Mouse (Mus musculus) forebrain, embryonic 14.5 days (tissue): ENCODE results near the gene Bms1. TPM values are rescaled to one million over a fixed set of nuclear protein-coding genes. Genes with fewer than 3 reads are reported as not detected.

Experiments
- ATAC-seq: fragments of 200-750 bp; cut with Nextera tagmentation; 2 replicates; pipeline ENCODE4 v1.8.0; 2017; ENCODE audit warnings: mild to moderate bottlenecking, moderate library complexity
- DNase-seq: peaks from one replicate; pipeline ENCODE4 v3.0.0-alpha.2; 2015; ENCODE audit warnings: low spot score
- H3K27ac ChIP-seq: fragments of 300-500 bp; sonication (generic); 2 replicates; pipeline ENCODE4 v1.5.1; 2014; ENCODE audit warnings: low read depth, mild to moderate bottlenecking, control low read depth, low read length, moderate library complexity
- H3K27me3 ChIP-seq: fragments of 300-500 bp; sonication (generic); replicated peaks from 2 replicates; pipeline ENCODE4 v1.6.1; 2014; ENCODE audit warnings: low read length, control low read depth, mixed read lengths; ENCODE audit not compliant: control insufficient read depth, insufficient read depth
- H3K36me3 ChIP-seq: fragments of 300-500 bp; sonication (generic); 2 replicates; pipeline ENCODE4 v1.6.1; 2014; ENCODE audit warnings: low read length, control low read depth; ENCODE audit not compliant: control insufficient read depth, insufficient read depth
- H3K4me1 ChIP-seq: fragments of 300-500 bp; sonication (generic); 2 replicates; pipeline ENCODE4 v1.6.1; 2014; ENCODE audit warnings: antibody characterized with exemption, low read length, control low read depth; ENCODE audit not compliant: control insufficient read depth, insufficient read depth
- H3K4me2 ChIP-seq: fragments of 300-500 bp; sonication (generic); 2 replicates; pipeline ENCODE4 v1.6.1; 2014; ENCODE audit warnings: mild to moderate bottlenecking, control low read depth, low read length
- H3K4me3 ChIP-seq: fragments of 300-500 bp; sonication (generic); 2 replicates; pipeline ENCODE4 v1.5.1; 2014; ENCODE audit warnings: low read depth, low read length, control low read depth
- H3K9ac ChIP-seq: fragments of 300-500 bp; sonication (generic); 2 replicates; pipeline ENCODE4 v1.6.1; 2014; ENCODE audit warnings: mild to moderate bottlenecking, low read length, control low read depth, moderate library complexity
- H3K9me3 ChIP-seq: fragments of 300-500 bp; sonication (generic); replicated peaks from 2 replicates; pipeline ENCODE4 v1.6.1; 2016; ENCODE audit warnings: low read length, control low read depth, mixed read lengths; ENCODE audit not compliant: control insufficient read depth
- WGBS: fragments of 180-500 bp; shearing (Covaris S2); extraction: QIAGEN DNeasy Blood & Tissue Kit; methylation state at CpG from one replicate; pipeline ENCODE4 v1.1.7; 2014; 5-methylcytosine and 5-hydroxymethylcytosine counted together
- polyA plus RNA-seq: library from polyadenylated mRNA; unstranded; fragments of >200 nt; fragmentation: Nextera tagmentation; extraction: Ambion mirVana; gene quantifications from 2 replicates; pipeline ENCODE4 v1.2.1, GENCODE M21; 2014

Gene Bms1
- 17.3 and 21.0 TPM in 2 replicates for polyA plus RNA-seq

DNA sequence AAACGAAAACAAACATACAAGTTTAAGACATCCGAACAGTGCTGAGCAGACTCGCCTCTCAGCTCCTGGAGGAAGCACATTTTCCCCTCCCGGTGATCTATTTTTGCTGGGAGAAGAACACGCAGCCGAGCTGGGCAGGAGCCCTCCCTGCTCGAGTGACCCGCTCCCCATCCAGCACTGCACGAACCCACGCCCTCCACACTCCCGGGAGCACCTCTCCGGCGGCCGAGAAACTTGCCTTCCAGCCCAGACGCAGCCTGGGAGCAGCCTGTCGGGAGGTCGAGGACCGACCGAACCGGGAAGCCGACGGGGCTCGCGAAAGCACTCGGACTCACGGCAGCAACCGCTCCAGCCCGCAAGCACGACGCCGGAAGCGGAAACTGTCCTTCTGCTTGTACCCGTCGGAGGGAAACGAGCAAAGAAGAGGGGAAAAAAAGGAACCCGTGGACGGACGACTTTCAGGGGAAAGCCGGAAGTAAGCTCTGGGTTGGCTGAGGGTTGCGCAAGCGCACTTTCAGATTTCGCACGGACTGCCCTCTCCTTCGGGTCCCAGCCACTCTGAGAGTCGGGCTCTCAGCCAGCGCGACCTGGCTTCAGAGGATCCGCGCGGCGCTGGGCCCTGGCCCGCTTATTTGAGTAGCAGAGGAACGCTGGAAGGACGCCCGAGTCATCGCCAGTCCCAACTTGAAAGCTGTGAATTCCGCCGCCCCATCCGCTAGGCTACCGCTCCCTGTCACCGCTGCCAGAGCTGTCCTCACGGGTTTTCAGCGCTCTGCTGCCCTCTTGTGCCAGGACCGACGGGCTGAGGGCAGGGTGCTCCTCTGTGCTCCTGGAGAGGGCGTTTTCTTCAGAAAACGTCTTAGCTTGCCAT, at the start of gene Bms1:
Bms1 (minus strand) TSS at position 425 of the 871 bp plus-strand sequence.
- Histone ChIP-seq H3K27ac (peak within 1 kb of the TSS; percentile 85), H3K9ac (peak within 1 kb of the TSS; percentile 88), H3K9me3 (no peaks in the 10 kb centered on the region), H3K27me3 (no peaks in the 10 kb centered on the region), H3K4me2 (peak within 1 kb of the TSS; percentile 67), H3K4me1 (0 out of 2 replicates have a peak, but pooled peaks cover 3% of the 10 kb centered on the region), H3K36me3 (peaks cover 30% of the 10 kb centered on the region), H3K4me3 (peak within 1 kb of the TSS; percentile 92)
- under 1% methylated on average over 67 of the region's 67 CpGs for WGBS
- peak; percentile 97 for ATAC-seq
- peak; percentile 98 for DNase-seq

DNA sequence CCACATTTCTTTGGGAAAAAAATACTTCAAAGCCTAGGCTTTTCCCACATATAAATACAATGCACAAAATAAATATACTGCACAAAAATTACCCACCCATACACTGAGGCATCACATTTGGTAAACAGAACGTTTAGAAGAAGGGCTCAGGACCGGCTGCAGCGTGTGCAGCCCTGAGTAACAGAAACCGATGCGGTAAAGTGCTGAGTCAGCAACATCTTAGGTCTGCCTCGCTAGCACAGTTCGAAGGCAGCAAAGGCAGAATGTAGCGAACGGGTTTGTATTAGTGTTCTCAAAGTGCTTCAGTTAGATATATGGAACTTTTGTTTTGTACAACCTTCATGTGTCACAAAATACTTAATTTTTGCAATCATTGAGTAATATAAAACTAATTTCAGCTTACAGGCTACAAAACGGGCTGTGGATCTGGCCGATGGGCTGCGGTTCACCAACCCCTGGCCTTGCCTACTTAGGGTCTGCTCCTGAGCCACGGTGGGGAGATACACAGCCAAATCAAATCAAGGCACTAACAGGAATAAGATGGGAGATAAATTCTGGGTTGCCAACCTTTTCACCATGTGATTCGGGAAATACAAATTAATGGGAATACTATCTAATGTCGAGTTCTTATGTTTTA, 42.9 kb upstream of the Bms1 start:
- no peak for DNase-seq
- Histone ChIP-seq H3K27me3 (no peaks in the 10 kb centered on the region), H3K4me3 (no peak overlapping the region), H3K36me3 (peaks cover 26% of the 10 kb centered on the region), H3K27ac (no peak overlapping the region), H3K9me3 (no peaks in the 10 kb centered on the region), H3K4me1 (no peaks in the 10 kb centered on the region), H3K9ac (no peak overlapping the region), H3K4me2 (no peak overlapping the region)
- ATAC-seq = no peak
- 82% methylated on average over 15 of the region's 15 CpGs for WGBS

DNA sequence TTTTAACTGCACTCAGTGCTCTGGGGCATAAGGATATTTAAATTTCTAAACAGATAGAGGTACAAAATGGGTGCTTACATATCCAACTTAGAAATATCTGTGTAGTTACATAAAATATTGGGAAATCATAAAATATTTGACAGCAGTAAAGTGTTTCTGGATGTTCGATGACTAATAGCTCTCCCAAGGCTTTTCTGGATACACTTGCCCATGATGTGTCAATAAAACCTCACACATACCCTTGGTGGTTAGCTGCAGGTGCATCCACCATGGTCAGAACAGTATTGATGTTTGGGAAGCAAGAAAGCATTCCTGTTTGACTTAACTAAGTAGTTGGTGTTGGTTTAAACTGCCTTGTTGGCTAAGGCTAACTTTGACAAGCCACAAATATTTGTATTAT, 38.5 kb upstream of the Bms1 start:
- Histone ChIP-seq H3K4me2 (no peak overlapping the region), H3K4me1 (0 out of 2 replicates have a peak, but pooled peaks cover 5% of the 10 kb centered on the region), H3K9ac (no peak overlapping the region), H3K36me3 (no peaks in the 10 kb centered on the region), H3K4me3 (no peak overlapping the region), H3K9me3 (no peaks in the 10 kb centered on the region), H3K27ac (no peak overlapping the region), H3K27me3 (no peaks in the 10 kb centered on the region)
- no peak for DNase-seq
- 93% methylated on average over 1 of the region's 1 CpGs for WGBS
- ATAC-seq = no peak

DNA sequence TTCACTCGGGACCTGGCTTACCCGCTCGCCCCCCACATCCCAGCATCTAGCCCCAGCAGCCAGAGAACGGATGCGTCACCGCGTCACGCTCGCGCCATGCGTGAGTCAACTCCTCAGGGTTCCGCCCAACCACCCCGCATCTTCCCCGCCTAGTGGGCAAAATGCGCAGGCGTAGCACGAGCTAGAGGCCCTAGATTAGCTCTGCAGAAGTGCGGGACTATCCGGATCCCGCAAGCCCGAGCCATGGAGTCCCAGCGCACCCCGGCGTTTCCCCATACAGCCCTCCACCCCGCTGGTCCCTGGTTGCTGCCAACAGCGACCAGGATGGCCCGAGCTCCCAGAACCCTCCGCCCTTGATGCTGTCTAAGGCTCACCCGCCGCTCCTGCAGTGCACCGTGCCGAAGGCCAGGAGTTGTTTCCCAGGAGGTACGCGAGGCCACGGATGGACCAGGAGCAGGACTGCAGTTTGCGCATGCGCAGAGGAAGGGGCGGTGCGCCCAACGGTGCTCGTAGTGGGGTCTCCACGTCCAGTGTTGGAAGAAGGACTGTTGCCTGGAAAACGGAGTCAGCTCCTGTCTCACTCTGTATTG, 35.9 kb upstream of the Bms1 start, which contains the start of gene Zfp248:
Zfp248 (minus strand) TSS at position 487 of the 590 bp plus-strand sequence.
- DNase-seq (peak; percentile 96), ATAC-seq (peak; percentile 99)
- H3K4me1 ChIP-seq = 0 out of 2 replicates have a peak, but pooled peaks cover 5% of the 10 kb centered on the region
- H3K4me2 ChIP-seq = peak within 1 kb of the TSS; percentile 70
- peak within 1 kb of the TSS; percentile 62 for H3K4me3 ChIP-seq
- H3K9ac ChIP-seq = peak within 1 kb of the TSS; percentile 89
- no peaks in the 10 kb centered on the region for H3K36me3 ChIP-seq
- WGBS = under 1% methylated on average over 43 of the region's 43 CpGs
- no peaks in the 10 kb centered on the region for H3K9me3 ChIP-seq
- peak within 1 kb of the TSS; percentile 97 for H3K27ac ChIP-seq
- H3K27me3 ChIP-seq = no peaks in the 10 kb centered on the region

DNA sequence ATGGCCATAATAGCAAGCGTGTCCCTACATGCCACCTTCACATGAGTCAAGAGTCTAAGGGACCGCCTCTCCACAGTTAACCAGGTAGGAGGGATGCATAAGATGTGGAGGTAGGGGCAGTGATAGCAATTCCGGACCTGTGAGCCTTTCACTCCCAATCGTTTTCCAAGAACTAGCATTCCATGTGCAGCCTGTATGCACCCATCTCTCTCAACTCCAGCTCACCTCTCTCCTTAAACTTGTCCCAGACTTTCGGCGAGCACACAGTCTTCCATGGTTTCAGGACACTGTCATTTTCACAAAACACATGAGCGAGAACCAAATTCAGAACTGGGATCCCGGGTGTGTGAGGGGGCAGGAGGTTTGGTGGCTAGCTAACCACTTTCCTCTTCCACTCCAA, 35.2 kb upstream of the Bms1 start:
- no peak for DNase-seq
- H3K4me1 ChIP-seq = 0 out of 2 replicates have a peak, but pooled peaks cover 5% of the 10 kb centered on the region
- H3K4me3 ChIP-seq = peak overlapping the region; percentile 62
- peak overlapping the region; percentile 70 for H3K4me2 ChIP-seq
- H3K9ac ChIP-seq = peak overlapping the region; percentile 89
- ATAC-seq = no peak
- H3K36me3 ChIP-seq = no peaks in the 10 kb centered on the region
- H3K9me3 ChIP-seq = no peaks in the 10 kb centered on the region
- no peaks in the 10 kb centered on the region for H3K27me3 ChIP-seq
- peak overlapping the region; percentile 97; the same call in 1 of the 2 replicates for H3K27ac ChIP-seq
- WGBS = 44% methylated on average over 8 of the region's 8 CpGs

DNA sequence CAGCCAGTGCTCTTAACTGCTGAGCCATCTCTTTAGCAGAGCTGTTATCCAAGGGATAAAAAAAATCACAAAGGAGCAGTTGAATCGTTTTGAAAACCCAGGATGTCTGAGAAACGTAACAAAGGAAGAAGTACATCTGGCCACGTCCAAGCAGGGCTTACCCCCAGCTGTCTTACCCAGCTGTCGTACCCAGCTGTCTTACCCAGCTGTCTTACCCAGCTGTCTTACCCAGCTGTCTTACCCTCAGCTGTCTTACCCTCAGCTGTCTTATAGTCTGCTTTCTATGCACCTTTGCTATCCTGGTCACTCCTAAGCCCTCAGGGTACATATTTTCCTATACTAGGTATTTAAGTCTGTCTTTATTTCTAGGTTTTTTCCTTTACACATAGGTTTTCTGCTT, 12.2 kb upstream of the Bms1 start:
- peaks cover 39% of the 10 kb centered on the region for H3K36me3 ChIP-seq
- no peak overlapping the region for H3K4me3 ChIP-seq
- ATAC-seq = no peak
- no peak for DNase-seq
- H3K4me2 ChIP-seq = no peak overlapping the region
- no peaks in the 10 kb centered on the region for H3K27me3 ChIP-seq
- H3K9ac ChIP-seq = no peak overlapping the region
- H3K9me3 ChIP-seq = peaks cover 4% of the 10 kb centered on the region; the same call in 1 of the 2 replicates
- no peak overlapping the region for H3K27ac ChIP-seq
- 93% methylated on average over 4 of the region's 4 CpGs for WGBS
- H3K4me1 ChIP-seq = no peaks in the 10 kb centered on the region

DNA sequence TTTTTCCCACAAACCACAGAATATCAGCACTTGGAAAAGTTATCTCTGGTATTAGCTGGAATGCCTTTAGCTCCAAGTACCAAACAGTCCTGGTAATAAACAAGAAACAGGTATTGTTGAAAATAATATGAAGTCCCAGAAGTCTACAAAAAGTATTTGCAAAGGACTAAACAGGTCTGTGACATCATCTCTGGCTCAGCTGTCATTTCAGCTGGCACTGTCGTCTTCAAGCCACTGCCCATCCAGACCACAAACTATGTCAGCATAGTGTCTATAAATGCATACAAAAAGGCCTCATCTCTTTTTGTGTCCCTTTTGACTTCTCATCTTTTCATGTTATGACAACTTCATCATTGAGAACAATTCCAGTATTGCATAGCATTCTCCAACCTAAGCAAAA, 7.4 kb upstream of the Bms1 start:
- H3K36me3 ChIP-seq = peaks cover 33% of the 10 kb centered on the region
- DNase-seq (no peak), ATAC-seq (no peak)
- H3K4me1 ChIP-seq = no peaks in the 10 kb centered on the region
- no peaks in the 10 kb centered on the region for H3K27me3 ChIP-seq
- 92% methylated on average over 1 of the region's 1 CpGs for WGBS
- no peak overlapping the region for H3K9ac ChIP-seq
- no peak overlapping the region for H3K4me2 ChIP-seq
- H3K27ac ChIP-seq = no peak overlapping the region
- H3K4me3 ChIP-seq = no peak overlapping the region
- peaks cover 4% of the 10 kb centered on the region; the same call in 1 of the 2 replicates for H3K9me3 ChIP-seq

DNA sequence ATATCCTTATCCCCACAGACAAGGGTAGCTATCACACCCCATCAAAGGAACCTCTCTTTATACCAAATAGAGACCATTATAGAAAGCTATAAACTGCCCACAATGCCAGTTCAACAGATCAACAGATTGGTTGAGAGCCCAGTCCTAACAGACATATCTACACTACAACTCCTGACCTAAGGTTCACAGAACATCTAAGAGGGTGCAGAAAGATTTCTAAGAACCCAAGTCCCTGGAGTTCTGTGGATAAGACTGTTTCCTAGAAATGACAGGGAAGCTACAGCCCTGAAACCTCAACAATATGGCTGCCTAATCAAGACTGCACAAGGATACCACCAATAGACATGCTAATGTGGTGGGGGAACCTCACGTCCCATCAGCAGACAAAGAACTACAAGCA, 8.8 kb downstream of the Bms1 start:
- Histone ChIP-seq H3K9ac (no peak overlapping the region), H3K27me3 (no peaks in the 10 kb centered on the region), H3K9me3 (no peaks in the 10 kb centered on the region), H3K4me1 (no peaks in the 10 kb centered on the region), H3K36me3 (peaks cover 84% of the 10 kb centered on the region), H3K27ac (no peak overlapping the region), H3K4me3 (no peak overlapping the region), H3K4me2 (no peak overlapping the region)
- ATAC-seq (no peak), DNase-seq (no peak)
- WGBS = 81% methylated on average over 1 of the region's 1 CpGs
